Mouse (Mus musculus): ENCODE results near the gene D930048N14Rik.
"Not testable (repeated sequence)": the region's sequence is repeated elsewhere in the genome, so short reads cannot be mapped to it uniquely, and the experiment has no call there.

- not testable (repeated sequence) for TF ChIP-seq CTCF (IDR thresholded peaks at IDR 0.05; ENCODE audit: control insufficient read depth, insufficient read depth, insufficient read length); MAX (IDR thresholded peaks at IDR 0.05); MYOG (IDR thresholded peaks at IDR 0.05; ENCODE audit: control insufficient read depth, extremely low read depth, insufficient read length); MYOD1 (IDR thresholded peaks at IDR 0.05; ENCODE audit: control insufficient read depth, insufficient read length, low read depth); FOSL1 (IDR thresholded peaks at IDR 0.05; ENCODE audit: insufficient read depth, low read length, poor library complexity, severe bottlenecking); USF1 (IDR thresholded peaks at IDR 0.05; ENCODE audit: low read depth)
Measured at GRCm38 (mm10) chr11:51609940-51610339, 40.8 kb upstream of the D930048N14Rik start.
